Mouse (Mus musculus): ENCODE data around the gene Usp38. TPM values are rescaled to one million over a fixed set of nuclear protein-coding genes. Genes with fewer than 3 reads are reported as not detected.

The Usp38 gene
- total and polyA plus RNA-seq, 3 experiments = 19.3 to 64.8 (median 49.7) TPM

GRCm38 (mm10) chr8:80959588-80960268 lies 55.0 kb downstream of the Usp38 start:
- no peak for DNase-seq (ENCODE audit: low spot score)
- Histone ChIP-seq H3K4me3 (ENCODE audit: low read depth, low read length) (no peak overlapping the region), H3K27me3 (ENCODE audit: insufficient read depth, low read length) (no peaks in the 10 kb centered on the region), H3K4me1 (ENCODE audit: insufficient read depth, low read depth, low read length) (no peaks in the 10 kb centered on the region), H3K36me3 (replicated peaks) (no peaks in the 10 kb centered on the region), H3K9me3 (replicated peaks) (no peaks in the 10 kb centered on the region)
- ATAC-seq (ENCODE audit: extremely low read depth, insufficient number of reproducible peaks, low FRiP score, poor library complexity, severe bottlenecking) = no peak
- no peak for TF ChIP-seq GATA2 (IDR thresholded peaks at IDR 0.05; ENCODE audit: borderline replicate concordance, low read depth, low read length)
- TF ChIP-seq CTCF (IDR thresholded peaks at IDR 0.05; ENCODE audit: low read depth, low read length) = no peak
- TF ChIP-seq GATA1 (IDR thresholded peaks at IDR 0.05; ENCODE audit: borderline replicate concordance, low read length) = no peak
- TF ChIP-seq POLR2AphosphoS5 (IDR thresholded peaks at IDR 0.05; ENCODE audit: insufficient replicate concordance, low read depth, low read length) = no peak
- no peak for TF ChIP-seq TAL1 (conservative IDR thresholded peaks at IDR 0.05; ENCODE audit: low read depth, low read length)

GRCm38 (mm10) chr8:80957776-80958175 lies 57.0 kb downstream of the Usp38 start:
- Histone ChIP-seq H3K4me1 (ENCODE audit: insufficient read depth, low read depth, low read length) (no peaks in the 10 kb centered on the region), H3K4me3 (ENCODE audit: low read depth, low read length) (no peak overlapping the region), H3K27me3 (ENCODE audit: insufficient read depth, low read length) (no peaks in the 10 kb centered on the region), H3K36me3 (replicated peaks) (no peaks in the 10 kb centered on the region), H3K9me3 (replicated peaks) (no peaks in the 10 kb centered on the region)
- ATAC-seq (ENCODE audit: extremely low read depth, insufficient number of reproducible peaks, low FRiP score, poor library complexity, severe bottlenecking) (no peak), DNase-seq (ENCODE audit: low spot score) (no peak)
- TF ChIP-seq POLR2AphosphoS5 (IDR thresholded peaks at IDR 0.05; ENCODE audit: insufficient replicate concordance, low read depth, low read length) (no peak), TAL1 (conservative IDR thresholded peaks at IDR 0.05; ENCODE audit: low read depth, low read length) (no peak), GATA2 (IDR thresholded peaks at IDR 0.05; ENCODE audit: borderline replicate concordance, low read depth, low read length) (no peak), CTCF (IDR thresholded peaks at IDR 0.05; ENCODE audit: low read depth, low read length) (no peak), GATA1 (IDR thresholded peaks at IDR 0.05; ENCODE audit: borderline replicate concordance, low read length) (no peak)

- H3K9me3 ChIP-seq (replicated peaks) = no peaks in the 10 kb centered on the region
- H3K4me3 ChIP-seq (ENCODE audit: low read depth, low read length) = no peak overlapping the region
- ATAC-seq (ENCODE audit: extremely low read depth, insufficient number of reproducible peaks, low FRiP score, poor library complexity, severe bottlenecking) (no peak), DNase-seq (ENCODE audit: low spot score) (no peak)
- peaks cover 11% of the 10 kb centered on the region for H3K4me1 ChIP-seq (ENCODE audit: insufficient read depth, low read depth, low read length)
- H3K27me3 ChIP-seq (ENCODE audit: insufficient read depth, low read length) = no peaks in the 10 kb centered on the region
- TF ChIP-seq TAL1 (conservative IDR thresholded peaks at IDR 0.05; ENCODE audit: low read depth, low read length) (no peak), POLR2AphosphoS5 (IDR thresholded peaks at IDR 0.05; ENCODE audit: insufficient replicate concordance, low read depth, low read length) (no peak), GATA1 (IDR thresholded peaks at IDR 0.05; ENCODE audit: borderline replicate concordance, low read length) (no peak), GATA2 (IDR thresholded peaks at IDR 0.05; ENCODE audit: borderline replicate concordance, low read depth, low read length) (no peak), CTCF (IDR thresholded peaks at IDR 0.05; ENCODE audit: low read depth, low read length) (no peak)
- no peaks in the 10 kb centered on the region for H3K36me3 ChIP-seq (replicated peaks)
Observed at GRCm38 (mm10) chr8:80952973-80953372, 61.8 kb downstream of the Usp38 start.

GRCm38 (mm10) chr8:80952235-80952915 lies 62.4 kb downstream of the Usp38 start:
- H3K9me3 ChIP-seq (replicated peaks) = no peaks in the 10 kb centered on the region
- H3K27me3 ChIP-seq (ENCODE audit: insufficient read depth, low read length) = no peaks in the 10 kb centered on the region
- peaks cover 11% of the 10 kb centered on the region for H3K4me1 ChIP-seq (ENCODE audit: insufficient read depth, low read depth, low read length)
- H3K4me3 ChIP-seq (ENCODE audit: low read depth, low read length) = no peak overlapping the region
- DNase-seq (ENCODE audit: low spot score) (no peak), ATAC-seq (ENCODE audit: extremely low read depth, insufficient number of reproducible peaks, low FRiP score, poor library complexity, severe bottlenecking) (no peak)
- no peak for TF ChIP-seq GATA2 (IDR thresholded peaks at IDR 0.05; ENCODE audit: borderline replicate concordance, low read depth, low read length)
- no peak for TF ChIP-seq TAL1 (conservative IDR thresholded peaks at IDR 0.05; ENCODE audit: low read depth, low read length)
- TF ChIP-seq POLR2AphosphoS5 (IDR thresholded peaks at IDR 0.05; ENCODE audit: insufficient replicate concordance, low read depth, low read length) = no peak
- no peak for TF ChIP-seq GATA1 (IDR thresholded peaks at IDR 0.05; ENCODE audit: borderline replicate concordance, low read length)
- no peak for TF ChIP-seq CTCF (IDR thresholded peaks at IDR 0.05; ENCODE audit: low read depth, low read length)
- H3K36me3 ChIP-seq (replicated peaks) = no peaks in the 10 kb centered on the region

- peaks cover 14% of the 10 kb centered on the region for H3K4me1 ChIP-seq (ENCODE audit: insufficient read depth, low read depth, low read length)
- 0 out of 2 replicates have a peak, but pooled peaks cover 2% of the 10 kb centered on the region for H3K27me3 ChIP-seq (ENCODE audit: insufficient read depth, low read length)
- ATAC-seq (ENCODE audit: extremely low read depth, insufficient number of reproducible peaks, low FRiP score, poor library complexity, severe bottlenecking) (peak; percentile 22; the same call in 1 of the 2 replicates), DNase-seq (ENCODE audit: low spot score) (peak; percentile 9)
- no peak for TF ChIP-seq GATA2 (IDR thresholded peaks at IDR 0.05; ENCODE audit: borderline replicate concordance, low read depth, low read length)
- no peak for TF ChIP-seq TAL1 (conservative IDR thresholded peaks at IDR 0.05; ENCODE audit: low read depth, low read length)
- no peak for TF ChIP-seq GATA1 (IDR thresholded peaks at IDR 0.05; ENCODE audit: borderline replicate concordance, low read length)
- no peak for TF ChIP-seq CTCF (IDR thresholded peaks at IDR 0.05; ENCODE audit: low read depth, low read length)
- no peak for TF ChIP-seq POLR2AphosphoS5 (IDR thresholded peaks at IDR 0.05; ENCODE audit: insufficient replicate concordance, low read depth, low read length)
- no peaks in the 10 kb centered on the region for H3K9me3 ChIP-seq (replicated peaks)
- H3K4me3 ChIP-seq (ENCODE audit: low read depth, low read length) = no peak overlapping the region
- no peaks in the 10 kb centered on the region for H3K36me3 ChIP-seq (replicated peaks)
Observed at GRCm38 (mm10) chr8:80948405-80949183, 66.1 kb downstream of the Usp38 start.
